Mouse (Mus musculus): ENCODE data around the gene Mcub. TPM values are rescaled to one million over a fixed set of nuclear protein-coding genes. Genes with fewer than 3 reads are reported as not detected.

Mcub gene
- polyA plus RNA-seq, 1 experiment from 2014 or later = 14.1 TPM

- WGBS = 0% methylated on average over 34 of the region's 34 CpGs
- H3K9ac ChIP-seq (ENCODE audit: low read length) = peak within 1 kb of the TSS; percentile 77
These were observed 68.7 kb downstream of the Mcub start, which contains the start of gene Casp6 for GRCm38 (mm10) chr3:129901271-129901809. TSS of gene Casp6 (plus strand) at chr3:129901425.

DNA sequence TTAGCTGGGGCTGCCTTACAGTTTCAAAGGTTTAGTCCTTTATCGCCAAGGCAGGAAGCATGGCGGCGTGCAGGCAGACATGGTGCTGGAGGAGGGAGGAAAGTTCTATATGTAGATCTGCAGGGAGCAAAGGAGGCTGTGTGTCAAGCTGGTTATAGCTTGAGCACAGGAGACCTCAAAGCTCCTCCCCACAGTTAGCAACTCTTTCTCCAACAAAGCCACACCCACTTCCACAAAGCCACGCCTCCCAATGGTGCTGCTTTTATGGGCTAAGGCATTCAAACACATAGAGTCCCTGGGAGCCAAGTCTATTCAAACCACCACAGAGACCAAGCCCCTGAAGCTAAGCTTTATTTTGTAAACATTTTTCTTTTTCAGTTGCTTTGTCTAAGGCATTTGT is 71.1 kb downstream of the Mcub start:
- H3K9me3 ChIP-seq (ENCODE audit: control insufficient read depth, low read length) = no peaks in the 10 kb centered on the region
- no peak overlapping the region for H3K4me3 ChIP-seq (ENCODE audit: low read depth, low read length)
- no peak overlapping the region for H3K4me2 ChIP-seq (ENCODE audit: low read depth, severe bottlenecking)
- H3K27me3 ChIP-seq (ENCODE audit: control insufficient read depth, insufficient read depth, low read length) = no peaks in the 10 kb centered on the region
- H3K36me3 ChIP-seq (ENCODE audit: control insufficient read depth, insufficient read depth, low read length) = no peaks in the 10 kb centered on the region
- WGBS = 66% methylated on average over 4 of the region's 4 CpGs
- ATAC-seq (ENCODE audit: insufficient number of reproducible peaks, low FRiP score, low TSS enrichment, low read depth) = no peak
- H3K4me1 ChIP-seq (ENCODE audit: control insufficient read depth, insufficient read depth, low read length) = peaks cover 5% of the 10 kb centered on the region; the same call in 1 of the 2 replicates
- no peak overlapping the region for H3K27ac ChIP-seq (replicated peaks; ENCODE audit: low read depth, low read length)
- H3K9ac ChIP-seq (ENCODE audit: low read length) = no peak overlapping the region
- peak; percentile 33 for DNase-seq (ENCODE audit: low spot score)

More at GRCm38 (mm10) chr3:129901271-129901809, 68.7 kb downstream of the Mcub start, which contains the start of gene Casp6:
- DNase-seq (ENCODE audit: low spot score) = peak; percentile 88
- Histone ChIP-seq H3K4me1 (ENCODE audit: control insufficient read depth, insufficient read depth, low read length) (peaks cover 5% of the 10 kb centered on the region; the same call in 1 of the 2 replicates), H3K4me2 (ENCODE audit: low read depth, severe bottlenecking) (peak within 1 kb of the TSS; percentile 50), H3K36me3 (ENCODE audit: control insufficient read depth, insufficient read depth, low read length) (no peaks in the 10 kb centered on the region), H3K27me3 (ENCODE audit: control insufficient read depth, insufficient read depth, low read length) (no peaks in the 10 kb centered on the region), H3K27ac (replicated peaks; ENCODE audit: low read depth, low read length) (peak within 1 kb of the TSS; percentile 40; the same call in 1 of the 2 replicates), H3K9me3 (ENCODE audit: control insufficient read depth, low read length) (no peaks in the 10 kb centered on the region), H3K4me3 (ENCODE audit: low read depth, low read length) (peak within 1 kb of the TSS; percentile 68)
- peak; percentile 92 for ATAC-seq (ENCODE audit: insufficient number of reproducible peaks, low FRiP score, low TSS enrichment, low read depth)

DNA sequence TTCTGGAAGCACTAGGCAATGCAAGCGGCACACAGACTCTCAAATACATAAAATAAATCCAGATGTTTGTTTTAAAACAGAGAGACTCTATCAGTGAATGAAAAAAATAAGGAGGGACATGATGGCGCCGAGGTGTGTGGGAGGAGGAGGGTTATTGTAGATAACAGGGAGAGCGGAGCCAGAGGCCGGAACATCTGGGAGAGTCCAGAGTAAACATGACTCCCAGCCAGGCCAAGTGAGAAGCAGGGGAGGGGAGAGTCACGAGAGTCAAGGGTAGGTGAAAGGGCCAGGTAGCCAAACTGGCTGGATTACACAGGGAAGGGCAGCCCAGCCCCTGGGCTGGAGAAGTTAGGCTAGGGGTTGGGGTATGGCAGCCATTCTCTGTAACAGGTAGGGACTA is 73.4 kb downstream of the Mcub start:
- H3K9ac ChIP-seq (ENCODE audit: low read length) = no peak overlapping the region
- 63% methylated on average over 6 of the region's 6 CpGs for WGBS
- 0 out of 2 replicates have a peak, but pooled peaks cover 2% of the 10 kb centered on the region for H3K36me3 ChIP-seq (ENCODE audit: control insufficient read depth, insufficient read depth, low read length)
- ATAC-seq (ENCODE audit: insufficient number of reproducible peaks, low FRiP score, low TSS enrichment, low read depth) (no peak), DNase-seq (ENCODE audit: low spot score) (no peak)
- H3K4me1 ChIP-seq (ENCODE audit: control insufficient read depth, insufficient read depth, low read length) = no peaks in the 10 kb centered on the region
- no peaks in the 10 kb centered on the region for H3K9me3 ChIP-seq (ENCODE audit: control insufficient read depth, low read length)
- H3K27ac ChIP-seq (replicated peaks; ENCODE audit: low read depth, low read length) = no peak overlapping the region
- no peak overlapping the region for H3K4me3 ChIP-seq (ENCODE audit: low read depth, low read length)
- no peaks in the 10 kb centered on the region for H3K27me3 ChIP-seq (ENCODE audit: control insufficient read depth, insufficient read depth, low read length)
- H3K4me2 ChIP-seq (ENCODE audit: low read depth, severe bottlenecking) = no peak overlapping the region

- no peaks in the 10 kb centered on the region for H3K9me3 ChIP-seq (ENCODE audit: control insufficient read depth, low read length)
- H3K36me3 ChIP-seq (ENCODE audit: control insufficient read depth, insufficient read depth, low read length) = 0 out of 2 replicates have a peak, but pooled peaks cover 2% of the 10 kb centered on the region
- no peak for DNase-seq (ENCODE audit: low spot score)
- no peak overlapping the region for H3K9ac ChIP-seq (ENCODE audit: low read length)
- H3K27me3 ChIP-seq (ENCODE audit: control insufficient read depth, insufficient read depth, low read length) = no peaks in the 10 kb centered on the region
- no peak overlapping the region for H3K27ac ChIP-seq (replicated peaks; ENCODE audit: low read depth, low read length)
- 93% methylated on average over 3 of the region's 3 CpGs for WGBS
- H3K4me3 ChIP-seq (ENCODE audit: low read depth, low read length) = no peak overlapping the region
- no peak overlapping the region for H3K4me2 ChIP-seq (ENCODE audit: low read depth, severe bottlenecking)
- H3K4me1 ChIP-seq (ENCODE audit: control insufficient read depth, insufficient read depth, low read length) = no peaks in the 10 kb centered on the region
- no peak for ATAC-seq (ENCODE audit: insufficient number of reproducible peaks, low FRiP score, low TSS enrichment, low read depth)
These were observed 76.9 kb downstream of the Mcub start for GRCm38 (mm10) chr3:129893143-129893542.

DNA sequence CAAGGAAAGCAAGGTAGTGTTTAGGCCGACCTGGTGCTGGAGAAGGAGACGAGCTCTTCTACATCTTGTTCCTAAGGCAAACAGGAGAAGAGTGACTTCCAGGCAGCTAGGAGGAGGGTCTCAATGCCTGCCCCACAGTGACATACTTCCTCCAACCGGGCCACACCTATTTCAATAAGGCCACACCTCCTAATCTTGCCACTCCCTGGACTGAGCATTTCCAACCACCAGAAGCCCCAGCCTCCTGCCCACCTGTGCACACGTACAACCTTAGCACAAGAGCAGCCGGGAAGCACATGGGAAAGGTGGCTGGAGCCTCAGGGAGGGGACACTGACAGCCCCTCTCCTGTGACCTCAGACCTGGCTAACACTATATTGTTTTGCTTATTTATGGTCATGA is 78.0 kb downstream of the Mcub start:
- Histone ChIP-seq H3K4me1 (ENCODE audit: control insufficient read depth, insufficient read depth, low read length) (no peaks in the 10 kb centered on the region), H3K27ac (replicated peaks; ENCODE audit: low read depth, low read length) (no peak overlapping the region), H3K9me3 (ENCODE audit: control insufficient read depth, low read length) (no peaks in the 10 kb centered on the region), H3K9ac (ENCODE audit: low read length) (no peak overlapping the region), H3K4me2 (ENCODE audit: low read depth, severe bottlenecking) (no peak overlapping the region), H3K36me3 (ENCODE audit: control insufficient read depth, insufficient read depth, low read length) (0 out of 2 replicates have a peak, but pooled peaks cover 2% of the 10 kb centered on the region), H3K4me3 (ENCODE audit: low read depth, low read length) (no peak overlapping the region), H3K27me3 (ENCODE audit: control insufficient read depth, insufficient read depth, low read length) (no peaks in the 10 kb centered on the region)
- ATAC-seq (ENCODE audit: insufficient number of reproducible peaks, low FRiP score, low TSS enrichment, low read depth) (no peak), DNase-seq (ENCODE audit: low spot score) (no peak)
- WGBS = 83% methylated on average over 5 of the region's 5 CpGs

DNA sequence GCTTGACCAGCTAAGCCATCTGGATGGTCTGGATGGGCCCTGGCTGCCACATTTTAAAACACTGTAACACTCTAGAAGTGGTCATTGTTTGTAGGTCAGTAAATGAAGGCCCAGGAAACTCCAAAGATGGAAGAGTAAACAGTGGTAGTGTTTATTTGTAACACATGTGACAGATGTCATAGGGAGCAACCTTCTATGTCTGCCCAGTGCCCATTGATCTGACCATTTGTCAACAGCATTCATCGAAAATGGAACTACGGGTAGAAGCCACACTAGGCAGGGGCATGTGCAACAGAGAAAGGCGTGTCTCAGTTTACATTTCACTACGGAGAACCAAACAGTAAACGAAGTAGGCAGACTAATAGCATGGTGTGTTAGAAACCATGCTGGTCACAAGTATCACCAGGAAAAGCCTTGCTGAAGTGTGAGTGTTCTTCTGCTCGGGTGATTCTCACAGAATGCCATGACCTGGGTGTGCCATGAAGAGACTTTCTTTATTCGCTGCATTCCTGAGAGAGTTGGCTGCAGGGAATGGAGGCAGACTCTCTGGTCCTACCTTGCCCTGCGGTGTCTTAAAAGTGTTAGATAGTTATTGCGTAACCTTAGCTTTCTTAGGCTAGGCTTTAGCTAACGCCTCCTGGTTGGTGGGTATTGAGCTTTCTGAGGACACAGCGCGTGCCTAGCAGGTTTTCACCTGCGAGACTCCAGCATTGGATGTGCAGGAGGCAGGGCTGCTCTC is 82.1 kb downstream of the Mcub start:
- DNase-seq (ENCODE audit: low spot score) = no peak
- Histone ChIP-seq H3K27ac (replicated peaks; ENCODE audit: low read depth, low read length) (no peak overlapping the region), H3K9me3 (ENCODE audit: control insufficient read depth, low read length) (no peaks in the 10 kb centered on the region), H3K27me3 (ENCODE audit: control insufficient read depth, insufficient read depth, low read length) (no peaks in the 10 kb centered on the region), H3K4me3 (ENCODE audit: low read depth, low read length) (no peak overlapping the region), H3K36me3 (ENCODE audit: control insufficient read depth, insufficient read depth, low read length) (0 out of 2 replicates have a peak, but pooled peaks cover 2% of the 10 kb centered on the region), H3K4me2 (ENCODE audit: low read depth, severe bottlenecking) (no peak overlapping the region), H3K4me1 (ENCODE audit: control insufficient read depth, insufficient read depth, low read length) (no peaks in the 10 kb centered on the region), H3K9ac (ENCODE audit: low read length) (no peak overlapping the region)
- WGBS = 86% methylated on average over 13 of the region's 13 CpGs
- ATAC-seq (ENCODE audit: insufficient number of reproducible peaks, low FRiP score, low TSS enrichment, low read depth) = no peak

- Histone ChIP-seq H3K36me3 (ENCODE audit: control insufficient read depth, insufficient read depth, low read length) (no peaks in the 10 kb centered on the region), H3K4me2 (ENCODE audit: low read depth, severe bottlenecking) (no peak overlapping the region), H3K27ac (replicated peaks; ENCODE audit: low read depth, low read length) (no peak overlapping the region), H3K27me3 (ENCODE audit: control insufficient read depth, insufficient read depth, low read length) (no peaks in the 10 kb centered on the region), H3K9ac (ENCODE audit: low read length) (no peak overlapping the region), H3K4me3 (ENCODE audit: low read depth, low read length) (no peak overlapping the region), H3K9me3 (ENCODE audit: control insufficient read depth, low read length) (no peaks in the 10 kb centered on the region), H3K4me1 (ENCODE audit: control insufficient read depth, insufficient read depth, low read length) (no peaks in the 10 kb centered on the region)
- no peak for DNase-seq (ENCODE audit: low spot score)
- no peak for ATAC-seq (ENCODE audit: insufficient number of reproducible peaks, low FRiP score, low TSS enrichment, low read depth)
- 68% methylated on average over 5 of the region's 5 CpGs for WGBS
These were observed 83.6 kb downstream of the Mcub start for GRCm38 (mm10) chr3:129886430-129886829.

DNA sequence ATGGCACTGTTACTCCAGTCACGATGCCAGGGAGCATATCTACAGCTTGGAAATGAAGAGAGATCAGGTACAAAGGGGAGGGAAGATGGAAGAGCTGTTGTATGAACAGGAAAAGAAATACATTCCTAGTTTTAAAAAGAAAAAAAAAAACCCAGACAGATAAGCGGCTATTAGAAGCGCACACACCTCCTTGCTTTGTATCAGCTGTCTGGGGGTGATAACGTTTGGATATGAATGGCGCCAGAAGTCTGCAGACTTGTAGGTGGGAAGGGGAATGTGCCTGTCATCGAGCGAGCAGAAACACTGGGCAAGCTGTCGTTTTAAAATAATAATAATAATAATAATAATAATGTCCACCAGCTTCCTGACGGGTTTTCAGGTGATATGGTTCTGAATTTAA is 84.4 kb downstream of the Mcub start:
- Histone ChIP-seq H3K27ac (replicated peaks; ENCODE audit: low read depth, low read length) (no peak overlapping the region), H3K9me3 (ENCODE audit: control insufficient read depth, low read length) (no peaks in the 10 kb centered on the region), H3K9ac (ENCODE audit: low read length) (no peak overlapping the region), H3K27me3 (ENCODE audit: control insufficient read depth, insufficient read depth, low read length) (no peaks in the 10 kb centered on the region), H3K4me2 (ENCODE audit: low read depth, severe bottlenecking) (no peak overlapping the region), H3K36me3 (ENCODE audit: control insufficient read depth, insufficient read depth, low read length) (no peaks in the 10 kb centered on the region), H3K4me3 (ENCODE audit: low read depth, low read length) (no peak overlapping the region), H3K4me1 (ENCODE audit: control insufficient read depth, insufficient read depth, low read length) (no peaks in the 10 kb centered on the region)
- 90% methylated on average over 9 of the region's 9 CpGs for WGBS
- ATAC-seq (ENCODE audit: insufficient number of reproducible peaks, low FRiP score, low TSS enrichment, low read depth) (no peak), DNase-seq (ENCODE audit: low spot score) (no peak)

Measured in limb, embryonic 11.5 days (tissue).